Mouse (Mus musculus) T-helper 1 cell (primary cell): Measurements from ENCODE around the gene Ankrd44.

Source experiments
- in situ Hi-C: fragments of 300-600 bp; cut with MboI, MseI; formaldehyde crosslinking; loops from one replicate; pipeline ENCODE4 v1.15.1; 2025; ENCODE audit warnings: high pct_unique_total_duplicates

The Ankrd44 gene

GRCm38 (mm10) chr1:54713231-54714173 lies 212.7 kb downstream of the Ankrd44 start:
- in situ Hi-C loops, result no loop called here

GRCm38 (mm10) chr1:54711568-54711967 lies 214.6 kb downstream of the Ankrd44 start:
- in situ Hi-C loops, result no loop called here

- in situ Hi-C loops, result no loop called here
Observed at GRCm38 (mm10) chr1:54710550-54710949, 215.6 kb downstream of the Ankrd44 start.

GRCm38 (mm10) chr1:54707888-54708565 lies 218.2 kb downstream of the Ankrd44 start:
- in situ Hi-C loops, result no loop called here

GRCm38 (mm10) chr1:54707036-54707887 lies 218.9 kb downstream of the Ankrd44 start:
- in situ Hi-C loops, result no loop called here

- in situ Hi-C loops, result no loop called here
Observed at GRCm38 (mm10) chr1:54706621-54707020, 219.6 kb downstream of the Ankrd44 start.

GRCm38 (mm10) chr1:54703466-54703865 lies 222.7 kb downstream of the Ankrd44 start:
- in situ Hi-C loops, result no loop called here

- in situ Hi-C loops, result no loop called here
Observed at GRCm38 (mm10) chr1:54702918-54703317, 223.3 kb downstream of the Ankrd44 start.

- in situ Hi-C loops, result no loop called here
Observed at GRCm38 (mm10) chr1:54695396-54695795, 230.8 kb downstream of the Ankrd44 start.

GRCm38 (mm10) chr1:54691824-54692223 lies 234.4 kb downstream of the Ankrd44 start:
- in situ Hi-C loops, result no loop called here

GRCm38 (mm10) chr1:54690291-54690965 lies 235.8 kb downstream of the Ankrd44 start:
- in situ Hi-C loops, result no loop called here

GRCm38 (mm10) chr1:54688441-54688840 lies 237.7 kb downstream of the Ankrd44 start:
- in situ Hi-C loops, result no loop called here

- in situ Hi-C loops, result no loop called here
Observed at GRCm38 (mm10) chr1:54684316-54684715, 241.9 kb downstream of the Ankrd44 start.

GRCm38 (mm10) chr1:54679556-54679955 lies 246.6 kb downstream of the Ankrd44 start:
- in situ Hi-C loops, result no loop called here

GRCm38 (mm10) chr1:54678037-54678436 lies 248.2 kb downstream of the Ankrd44 start:
- in situ Hi-C loops, result no loop called here

GRCm38 (mm10) chr1:54675478-54675877 lies 250.7 kb downstream of the Ankrd44 start:
- in situ Hi-C loops, result no loop called here

GRCm38 (mm10) chr1:54667991-54668390 lies 258.2 kb downstream of the Ankrd44 start:
- in situ Hi-C loops, result loop anchor here (5.0 to 10.0 kb wide), 2 partner anchors 147 to 309 kb away; no protein-coding TSS in a partner anchor

- in situ Hi-C loops, result loop anchor here (5.0 to 10.0 kb wide), 2 partner anchors 149 to 312 kb away; no protein-coding TSS in a partner anchor
Observed at GRCm38 (mm10) chr1:54665582-54666405, 260.4 kb downstream of the Ankrd44 start.

GRCm38 (mm10) chr1:54665095-54665494 lies 261.1 kb downstream of the Ankrd44 start:
- in situ Hi-C loops, result loop anchor here (5.0 to 10.0 kb wide), 2 partner anchors 150 to 312 kb away; no protein-coding TSS in a partner anchor

GRCm38 (mm10) chr1:54660674-54661073 lies 265.5 kb downstream of the Ankrd44 start:
- in situ Hi-C loops, result loop anchor here (10.0 kb wide), 1 partner anchor 154 kb away; no protein-coding TSS in a partner anchor
